Mouse (Mus musculus): ENCODE results near the gene Cd207. TPM values are rescaled to one million over a fixed set of nuclear protein-coding genes. Genes with fewer than 3 reads are reported as not detected.

Cd207 gene
- not detected for polyA plus RNA-seq (2014; fragmentation: Illumina TruSeq; extraction: RNeasy Lipid Tissue Mini Kit (QIAGEN cat#74804); ENCODE audit: low replicate concordance)

DNA sequence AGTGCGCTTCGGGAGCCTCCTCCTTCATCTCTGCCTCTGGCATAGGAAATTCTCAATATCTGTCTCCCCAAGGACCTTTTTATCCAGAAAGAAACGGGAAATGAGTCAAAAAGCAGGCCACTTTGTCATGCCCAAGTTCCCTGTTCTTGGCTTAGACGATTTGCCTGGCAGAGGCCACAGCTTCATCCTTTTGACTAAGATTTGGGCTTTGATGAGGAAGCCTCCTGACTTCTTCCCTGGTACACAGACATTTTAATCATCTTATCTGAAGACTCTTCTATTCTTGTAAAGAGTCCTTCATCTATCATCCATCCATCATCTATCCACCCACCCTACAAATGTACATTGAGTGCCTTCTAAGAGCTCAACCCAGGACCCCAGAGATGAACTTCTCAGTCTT is at the start of gene Cd207:
Gene Cd207 (minus strand): TSS at position 101 of the 400 bp plus-strand sequence.

DNA sequence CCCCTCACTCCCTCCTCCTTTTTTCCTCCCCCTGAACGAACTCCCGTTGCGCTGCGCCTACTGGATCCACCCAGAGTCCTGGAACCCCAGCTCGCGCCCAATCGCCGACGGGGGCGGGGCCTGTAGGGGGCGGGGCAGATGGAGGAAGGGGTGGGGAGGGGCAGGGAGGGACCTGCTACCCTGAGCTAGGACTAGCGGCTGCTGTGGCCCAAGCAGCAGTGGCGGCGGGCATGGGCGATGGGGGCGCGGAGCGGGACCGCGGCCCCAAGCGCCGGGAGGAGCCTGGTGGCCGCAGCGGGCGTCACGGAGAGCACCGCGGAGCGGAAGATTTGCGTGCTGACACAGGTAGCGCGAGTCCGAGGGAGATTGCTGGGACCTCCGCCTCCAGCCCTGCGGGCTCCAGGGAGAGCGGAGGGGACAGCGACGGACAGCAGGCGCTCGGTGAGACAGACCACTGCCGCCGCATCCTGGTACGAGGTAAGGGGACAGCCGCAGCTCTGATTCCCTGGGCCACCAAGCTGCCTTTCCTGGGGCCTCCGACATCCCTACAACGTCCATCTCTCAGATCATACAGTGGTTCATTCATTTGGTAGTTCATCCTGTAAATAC is 33.5 kb upstream of the Cd207 start, which contains the start of gene Vax2:
Gene Vax2 (plus strand): TSS at position 198 of the 609 bp plus-strand sequence.

DNA sequence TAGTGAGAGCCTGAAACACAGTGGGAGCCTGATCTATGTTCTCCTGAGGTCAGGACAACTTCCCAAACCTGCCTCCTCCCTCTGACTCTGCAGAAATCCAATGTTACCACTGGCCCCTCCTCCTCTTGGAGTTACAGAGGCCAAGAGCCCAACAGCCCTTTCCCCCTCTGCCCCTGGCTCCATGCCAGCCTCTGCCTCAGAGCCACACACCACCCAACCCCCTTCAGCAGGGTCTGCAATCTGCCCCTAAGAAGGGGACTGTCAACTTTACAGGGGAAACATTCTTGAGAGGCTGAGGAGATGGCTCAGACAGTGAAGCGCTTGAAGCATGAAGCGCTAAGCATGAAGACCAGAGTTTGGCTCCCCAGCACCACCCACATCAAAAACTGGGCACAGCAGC is 21.6 kb downstream of the Cd207 start, which contains the start of gene Clec4f:
Gene Clec4f (minus strand): TSS at position 101 of the 400 bp plus-strand sequence.

Other genes with a start within 250 kb of the Cd207 start
- gene Tet3, start 218.8 kb downstream of the Cd207 start, polyA plus RNA-seq (2014; fragmentation: Illumina TruSeq; extraction: RNeasy Lipid Tissue Mini Kit (QIAGEN cat#74804); ENCODE audit: low replicate concordance), result 18.9 TPM
- gene Dguok, start 170.9 kb downstream of the Cd207 start, polyA plus RNA-seq (2014; fragmentation: Illumina TruSeq; extraction: RNeasy Lipid Tissue Mini Kit (QIAGEN cat#74804); ENCODE audit: low replicate concordance), result 15.9 TPM
- gene Actg2, start 141.6 kb downstream of the Cd207 start, polyA plus RNA-seq (2014; fragmentation: Illumina TruSeq; extraction: RNeasy Lipid Tissue Mini Kit (QIAGEN cat#74804); ENCODE audit: low replicate concordance), result 19.4 TPM
- gene Stambp, start 105.1 kb downstream of the Cd207 start, polyA plus RNA-seq (2014; fragmentation: Illumina TruSeq; extraction: RNeasy Lipid Tissue Mini Kit (QIAGEN cat#74804); ENCODE audit: low replicate concordance), result 68.6 TPM
- gene Clec4f, start 21.7 kb downstream of the Cd207 start, polyA plus RNA-seq (2014; fragmentation: Illumina TruSeq; extraction: RNeasy Lipid Tissue Mini Kit (QIAGEN cat#74804); ENCODE audit: low replicate concordance), result not detected
- not detected for gene Vax2, start 33.4 kb upstream of the Cd207 start, polyA plus RNA-seq (2014; fragmentation: Illumina TruSeq; extraction: RNeasy Lipid Tissue Mini Kit (QIAGEN cat#74804); ENCODE audit: low replicate concordance)
- not detected for gene Atp6v1b1, start 65.1 kb upstream of the Cd207 start, polyA plus RNA-seq (2014; fragmentation: Illumina TruSeq; extraction: RNeasy Lipid Tissue Mini Kit (QIAGEN cat#74804); ENCODE audit: low replicate concordance)
- not detected for gene Ankrd53, start 84.8 kb upstream of the Cd207 start, polyA plus RNA-seq (2014; fragmentation: Illumina TruSeq; extraction: RNeasy Lipid Tissue Mini Kit (QIAGEN cat#74804); ENCODE audit: low replicate concordance)
- gene Tex261, start 98.0 kb upstream of the Cd207 start, polyA plus RNA-seq (2014; fragmentation: Illumina TruSeq; extraction: RNeasy Lipid Tissue Mini Kit (QIAGEN cat#74804); ENCODE audit: low replicate concordance), result 26.1 TPM
- gene Nagk, start 117.1 kb upstream of the Cd207 start, polyA plus RNA-seq (2014; fragmentation: Illumina TruSeq; extraction: RNeasy Lipid Tissue Mini Kit (QIAGEN cat#74804); ENCODE audit: low replicate concordance), result 7.1 TPM
- 14.0 TPM for gene Paip2b, start 153.9 kb upstream of the Cd207 start, polyA plus RNA-seq (2014; fragmentation: Illumina TruSeq; extraction: RNeasy Lipid Tissue Mini Kit (QIAGEN cat#74804); ENCODE audit: low replicate concordance)
- 170 TPM for gene Zfp638, start 189.3 kb upstream of the Cd207 start, polyA plus RNA-seq (2014; fragmentation: Illumina TruSeq; extraction: RNeasy Lipid Tissue Mini Kit (QIAGEN cat#74804); ENCODE audit: low replicate concordance)